ENCODE assay signal across 23 mouse cellular contexts in the genomic region with DNA sequence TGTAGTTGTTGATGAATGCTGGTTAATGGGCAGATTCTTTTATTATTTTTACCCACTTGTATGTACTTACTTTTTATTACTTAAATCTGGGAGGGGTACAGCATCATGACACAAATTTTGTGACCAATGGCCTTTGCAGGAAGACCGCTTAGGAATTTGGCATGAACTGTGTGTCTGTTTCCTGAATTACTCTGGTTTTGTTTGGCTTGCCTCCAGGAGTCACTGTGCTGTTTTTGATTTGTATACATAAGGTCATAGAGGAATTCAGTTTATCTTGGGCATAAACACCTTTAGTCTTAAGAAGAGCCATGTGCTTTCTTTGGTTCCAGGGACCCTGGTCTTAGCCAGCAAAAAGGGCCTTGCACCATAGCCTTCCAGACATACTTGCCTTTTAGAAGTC. TPM values are rescaled to one million over a fixed set of nuclear protein-coding genes. Genes with fewer than 3 reads are reported as not detected.
A peak's percentile ranks its signal among the peaks of the same experiment; 100 is the strongest.
DNase-seq lines count a peak whose midpoint lies in the region; ATAC-seq and TF ChIP-seq lines count a peak whose summit lies in the region.
"Had no signal": no experiment of that assay in that cellular context is flagged by ENCODE, and none has a peak within 500 bp of the region (broad histone marks: within the 10 kb centered on the region; RNA-seq: fewer than 3 reads in every experiment).

No protein-coding gene starts in this region.

- no peaks in the 10 kb centered on the region for H3K27me3 ChIP-seq in heart, postnatal 0 days (ENCODE audit: control insufficient read depth, insufficient read depth, low read length)
- H3K27me3 ChIP-seq in heart, embryonic 10.5 days (ENCODE audit: insufficient read depth, poor library complexity, severe bottlenecking) = no peaks in the 10 kb centered on the region
- H3K27me3 ChIP-seq in kidney, embryonic 16.5 days (ENCODE audit: insufficient read depth, low read length) = no peaks in the 10 kb centered on the region
- H3K27me3 ChIP-seq: forebrain, embryonic 12.5 days; heart, embryonic 13.5 days; liver, embryonic 12.5 days; midbrain, embryonic 12.5 days; neural tube, embryonic 12.5 days had no signal

- H3K4me1 ChIP-seq in heart, postnatal 0 days (ENCODE audit: control insufficient read depth, insufficient read depth) = no peaks in the 10 kb centered on the region
- H3K4me1 ChIP-seq in heart, embryonic 10.5 days = no peaks in the 10 kb centered on the region
- H3K4me1 ChIP-seq in kidney, embryonic 16.5 days (ENCODE audit: insufficient read depth, low read length) = no peaks in the 10 kb centered on the region
- H3K4me1 ChIP-seq: forebrain, embryonic 12.5 days; heart, embryonic 13.5 days; liver, embryonic 12.5 days; midbrain, embryonic 12.5 days; neural tube, embryonic 12.5 days had no signal

- no peak for TF ChIP-seq EP300 in heart, postnatal 0 days (IDR thresholded peaks at IDR 0.05; ENCODE audit: low read depth)

- H3K4me3 ChIP-seq in heart, postnatal 0 days (ENCODE audit: low read depth, low read length) = no peak overlapping the region
- H3K4me3 ChIP-seq in heart, embryonic 10.5 days = no peak overlapping the region
- no peak overlapping the region for H3K4me3 ChIP-seq in kidney, embryonic 16.5 days (ENCODE audit: low read length)
- H3K4me3 ChIP-seq: forebrain, embryonic 12.5 days; heart, embryonic 13.5 days; layer of hippocampus, adult 2 months; liver, embryonic 12.5 days; midbrain, embryonic 12.5 days; neural tube, embryonic 12.5 days had no signal

- TF ChIP-seq CTCF in heart, postnatal 0 days (IDR thresholded peaks at IDR 0.05; ENCODE audit: low read depth) = no peak

- peaks cover 30% of the 10 kb centered on the region; the same call in 1 of the 2 replicates for H3K36me3 ChIP-seq in heart, postnatal 0 days (replicated peaks; ENCODE audit: control insufficient read depth, insufficient read depth, low read length)
- peaks cover 73% of the 10 kb centered on the region for H3K36me3 ChIP-seq in heart, embryonic 10.5 days
- H3K36me3 ChIP-seq in kidney, embryonic 16.5 days (ENCODE audit: insufficient read depth, low read length) = 0 out of 2 replicates have a peak, but pooled peaks cover 9% of the 10 kb centered on the region

- ATAC-seq in heart, postnatal 0 days (ENCODE audit: insufficient read depth, low read depth) = no peak
- no peak for ATAC-seq in kidney, embryonic 16.5 days (ENCODE audit: low FRiP score, low TSS enrichment)
- ATAC-seq: liver, embryonic 12.5 days had no signal

- H3K9ac ChIP-seq in heart, postnatal 0 days (replicated peaks; ENCODE audit: low read depth, low read length) = no peak overlapping the region
- H3K9ac ChIP-seq in kidney, embryonic 16.5 days (replicated peaks; ENCODE audit: low read length) = no peak overlapping the region
- H3K9ac ChIP-seq: forebrain, embryonic 12.5 days; heart, embryonic 13.5 days; hindbrain, embryonic 14.5 days; liver, embryonic 12.5 days; midbrain, embryonic 12.5 days; neural tube, embryonic 12.5 days had no signal

- H3K9me3 ChIP-seq in heart, postnatal 0 days (replicated peaks; ENCODE audit: control insufficient read depth, low read length) = no peaks in the 10 kb centered on the region
- H3K9me3 ChIP-seq in heart, embryonic 10.5 days = no peaks in the 10 kb centered on the region
- H3K9me3 ChIP-seq in kidney, embryonic 16.5 days (ENCODE audit: low read length) = no peaks in the 10 kb centered on the region
- H3K9me3 ChIP-seq: forebrain, embryonic 12.5 days; G1E; heart, embryonic 13.5 days; liver, embryonic 12.5 days; midbrain, embryonic 12.5 days; neural tube, embryonic 12.5 days had no signal

- no peak overlapping the region for H3K27ac ChIP-seq in heart, postnatal 0 days (ENCODE audit: low read depth)
- no peak overlapping the region for H3K27ac ChIP-seq in heart, embryonic 10.5 days
- no peak overlapping the region for H3K27ac ChIP-seq in kidney, embryonic 16.5 days (ENCODE audit: low read length)
- H3K27ac ChIP-seq: forebrain, embryonic 12.5 days; heart, embryonic 13.5 days; hindbrain, embryonic 14.5 days; layer of hippocampus, adult 2 months; liver, embryonic 12.5 days; macrophage; midbrain, embryonic 12.5 days; neural tube, embryonic 12.5 days had no signal

- 65% methylated on average over 1 of the region's 1 CpGs for WGBS in heart, postnatal 0 days
- WGBS in heart, embryonic 10.5 days = 80% methylated on average over 1 of the region's 1 CpGs
- 67% methylated on average over 1 of the region's 1 CpGs for WGBS in kidney, embryonic 16.5 days

- no peak overlapping the region for H3K4me2 ChIP-seq in heart, postnatal 0 days (ENCODE audit: low read depth, low read length)
- H3K4me2 ChIP-seq in kidney, embryonic 16.5 days (replicated peaks; ENCODE audit: low read depth, low read length) = no peak overlapping the region
- H3K4me2 ChIP-seq: forebrain, embryonic 12.5 days; heart, embryonic 13.5 days; hindbrain, embryonic 14.5 days; liver, embryonic 12.5 days; midbrain, embryonic 12.5 days; neural tube, embryonic 12.5 days had no signal

- DNase-seq in heart, postnatal 0 days (ENCODE audit: low spot score) = peak; percentile 8
- no peak for DNase-seq in heart, embryonic 10.5 days (ENCODE audit: low spot score)
- DNase-seq in kidney, postnatal 36 days = peak; percentile 8 to 14
- DNase-seq in MN1 (ENCODE audit: low spot score) = peak; percentile 6
- peak; percentile 35 for DNase-seq in lung, postnatal 36 days
- no peak for DNase-seq in embryo, embryonic 9.5 days (ENCODE audit: extremely low spot score)
- DNase-seq: adrenal gland, postnatal 36 days; cerebellum, adult 18-20 months; cerebellum, postnatal 36 days; heart, adult 11 months; heart, postnatal 36 days; right cerebral cortex, postnatal 4 days had no signal

RNA-seq across cellular contexts. Expression of gene Fancd2, which starts 33.1 kb away (rescaled TPM):
- 9.0 and 14.5 TPM in 2 replicates for total RNA-seq in heart, postnatal 0 days (2014; rRNA removed; ENCODE audit: low replicate concordance)
- polyA plus RNA-seq in heart, postnatal 0 days (2015; fragmentation: Nextera tagmentation; extraction: Ambion mirVana) = 1.9 and 2.4 TPM in 2 replicates
- 12.6 and 13.9 TPM in 2 replicates for polyA plus RNA-seq in heart, embryonic 10.5 days (2016; fragmentation: Nextera tagmentation; extraction: Ambion mirVana)
- 10.7 and 12.0 TPM in 2 replicates for polyA plus RNA-seq in kidney, embryonic 16.5 days (2015; fragmentation: Nextera tagmentation; extraction: Ambion mirVana)

RNA-seq across cellular contexts. Expression of gene Emc3, which starts 33.1 kb away (rescaled TPM):
- total RNA-seq in heart, postnatal 0 days (2014; rRNA removed; ENCODE audit: low replicate concordance) = 68.9 and 78.3 TPM in 2 replicates
- polyA plus RNA-seq in heart, postnatal 0 days (2015; fragmentation: Nextera tagmentation; extraction: Ambion mirVana) = 79.4 and 82.9 TPM in 2 replicates
- 88.0 and 90.2 TPM in 2 replicates for polyA plus RNA-seq in heart, embryonic 10.5 days (2016; fragmentation: Nextera tagmentation; extraction: Ambion mirVana)
- 120 and 122 TPM in 2 replicates for polyA plus RNA-seq in kidney, embryonic 16.5 days (2015; fragmentation: Nextera tagmentation; extraction: Ambion mirVana)

RNA-seq across cellular contexts. Expression of gene Fancd2os, which starts 36.0 kb away (rescaled TPM):
- total RNA-seq in heart, postnatal 0 days (2014; rRNA removed; ENCODE audit: low replicate concordance) = not detected in 2 replicates
- not detected in 2 replicates for polyA plus RNA-seq in heart, postnatal 0 days (2015; fragmentation: Nextera tagmentation; extraction: Ambion mirVana)
- polyA plus RNA-seq in heart, embryonic 10.5 days (2016; fragmentation: Nextera tagmentation; extraction: Ambion mirVana) = 0.16 and 0.38 TPM in 2 replicates
- 0.68 and 1.1 TPM in 2 replicates for polyA plus RNA-seq in kidney, embryonic 16.5 days (2015; fragmentation: Nextera tagmentation; extraction: Ambion mirVana)
- total RNA-seq: gastrocnemius, adult 8-10 months; heart, postnatal 36 days had no signal
- polyA plus RNA-seq: G1E; hindbrain, embryonic 14.5 days; macrophage; midbrain, embryonic 12.5 days had no signal

RNA-seq across cellular contexts. Expression of gene Brk1, which starts 40.0 kb away (rescaled TPM):
- 174 and 265 TPM in 2 replicates for total RNA-seq in heart, postnatal 0 days (2014; rRNA removed; ENCODE audit: low replicate concordance)
- 169 and 173 TPM in 2 replicates for polyA plus RNA-seq in heart, postnatal 0 days (2015; fragmentation: Nextera tagmentation; extraction: Ambion mirVana)
- 170 and 197 TPM in 2 replicates for polyA plus RNA-seq in heart, embryonic 10.5 days (2016; fragmentation: Nextera tagmentation; extraction: Ambion mirVana)
- polyA plus RNA-seq in kidney, embryonic 16.5 days (2015; fragmentation: Nextera tagmentation; extraction: Ambion mirVana) = 221 and 224 TPM in 2 replicates

RNA-seq across cellular contexts. Expression of gene Vhl, which starts 59.2 kb away (rescaled TPM):
- 23.5 and 24.3 TPM in 2 replicates for total RNA-seq in heart, postnatal 0 days (2014; rRNA removed; ENCODE audit: low replicate concordance)
- polyA plus RNA-seq in heart, postnatal 0 days (2015; fragmentation: Nextera tagmentation; extraction: Ambion mirVana) = 17.2 and 18.0 TPM in 2 replicates
- 32.3 and 34.2 TPM in 2 replicates for polyA plus RNA-seq in heart, embryonic 10.5 days (2016; fragmentation: Nextera tagmentation; extraction: Ambion mirVana)
- 34.0 and 40.7 TPM in 2 replicates for polyA plus RNA-seq in kidney, embryonic 16.5 days (2015; fragmentation: Nextera tagmentation; extraction: Ambion mirVana)

Comparison
In these comparisons a context has a peak if more than half of its experiments do, and no peak if none do; other contexts are left out.
1. DNase-seq: peak in heart, postnatal 0 days (single experiment), kidney, postnatal 36 days (2 of 2), MN1 (single experiment) and lung, postnatal 36 days (single experiment); none in heart, embryonic 10.5 days (single experiment) and embryo, embryonic 9.5 days (single experiment).